Mouse (Mus musculus): ENCODE data around the gene Mif. TPM values are rescaled to one million over a fixed set of nuclear protein-coding genes. Genes with fewer than 3 reads are reported as not detected.
A peak's percentile ranks its signal among the peaks of the same experiment; 100 is the strongest.
"Not testable (repeated sequence)": the region's sequence is repeated elsewhere in the genome, so short reads cannot be mapped to it uniquely, and the experiment has no call there.

Gene Mif
- polyA plus RNA-seq, 1 experiment from 2014 or later = 1,501 TPM

DNA sequence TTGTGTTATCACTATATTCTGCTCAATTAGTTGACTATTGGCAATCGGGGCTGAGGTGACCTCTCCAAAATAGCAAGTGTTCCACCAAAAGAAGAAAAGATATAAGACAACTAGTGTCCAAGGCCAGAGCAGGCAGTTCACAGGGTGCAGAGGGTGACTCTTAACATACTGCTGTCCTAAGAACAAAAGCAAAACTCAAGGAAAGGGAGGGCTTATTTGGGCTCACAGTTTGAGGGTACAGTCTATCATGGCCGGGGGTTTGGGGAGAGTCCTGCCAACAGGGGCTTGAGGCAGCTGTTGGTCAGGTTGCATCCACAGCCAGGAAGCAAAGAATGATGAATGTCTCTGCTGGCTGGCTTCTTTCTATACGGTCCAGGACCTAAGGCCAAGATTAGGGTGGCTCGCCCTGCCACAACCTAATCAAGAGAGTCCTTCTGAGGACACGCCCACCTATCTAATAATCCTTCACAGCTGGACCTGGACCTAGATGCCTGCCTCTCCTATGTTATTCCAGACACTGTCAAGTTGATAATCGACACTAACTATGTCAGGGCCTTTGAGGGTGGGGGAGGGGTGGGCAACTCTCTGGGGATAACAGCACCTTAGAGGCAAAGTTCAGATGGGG is 14.6 kb downstream of the Mif start:
- no peaks in the 10 kb centered on the region for H3K36me3 ChIP-seq (ENCODE audit: insufficient read depth, low read length)
- 73% methylated on average over 6 of the region's 6 CpGs for WGBS

GRCm38 (mm10) chr10:75844800-75845199 is 15.2 kb downstream of the Mif start:
- Histone ChIP-seq H3K36me3 (ENCODE audit: insufficient read depth, low read length) (no peaks in the 10 kb centered on the region), H3K27me3 (ENCODE audit: insufficient read depth, low read length) (no peaks in the 10 kb centered on the region), H3K27ac (no peak overlapping the region), H3K4me2 (ENCODE audit: low read length) (no peak overlapping the region), H3K9ac (ENCODE audit: low read depth, low read length) (no peak overlapping the region), H3K4me1 (replicated peaks; ENCODE audit: insufficient read depth, low read length) (no peaks in the 10 kb centered on the region), H3K9me3 (replicated peaks; ENCODE audit: low read length) (no peaks in the 10 kb centered on the region), H3K4me3 (replicated peaks; ENCODE audit: low read depth, low read length) (no peak overlapping the region)
- ATAC-seq (replicated peaks; ENCODE audit: low FRiP score, low read depth) (no peak), DNase-seq (ENCODE audit: low spot score) (no peak)
- peak; percentile 31 for TF ChIP-seq CTCF (IDR thresholded peaks at IDR 0.05; ENCODE audit: low read depth)
- WGBS = 90% methylated on average over 1 of the region's 1 CpGs

More for the DNA sequence above, 14.6 kb downstream of the Mif start:
- Histone ChIP-seq H3K27ac (no peak overlapping the region), H3K4me1 (replicated peaks; ENCODE audit: insufficient read depth, low read length) (no peaks in the 10 kb centered on the region), H3K4me3 (replicated peaks; ENCODE audit: low read depth, low read length) (no peak overlapping the region), H3K9ac (ENCODE audit: low read depth, low read length) (no peak overlapping the region), H3K27me3 (ENCODE audit: insufficient read depth, low read length) (no peaks in the 10 kb centered on the region), H3K9me3 (replicated peaks; ENCODE audit: low read length) (no peaks in the 10 kb centered on the region), H3K4me2 (ENCODE audit: low read length) (no peak overlapping the region)
- DNase-seq (ENCODE audit: low spot score) = no peak
- no peak for TF ChIP-seq CTCF (IDR thresholded peaks at IDR 0.05; ENCODE audit: low read depth)
- ATAC-seq (replicated peaks; ENCODE audit: low FRiP score, low read depth) = no peak

DNA sequence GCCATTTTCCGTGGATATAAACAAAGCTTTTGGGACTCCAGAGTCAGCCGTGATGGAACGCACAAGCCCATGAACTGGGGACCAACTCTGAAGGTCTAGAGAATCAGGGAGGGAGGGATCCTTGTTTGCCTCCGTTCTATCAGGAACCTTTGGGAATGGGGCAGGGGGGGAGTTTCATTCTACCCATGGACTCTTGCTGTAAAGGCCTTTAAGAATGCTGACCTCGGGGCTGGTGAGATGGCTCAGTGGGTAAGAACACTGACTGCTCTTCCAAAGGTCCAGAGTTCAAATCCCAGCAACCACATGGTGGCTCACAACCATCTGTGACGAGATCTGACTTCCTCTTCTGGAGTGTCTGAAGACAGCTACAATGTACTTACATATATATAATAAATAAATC is 16.1 kb downstream of the Mif start:
- ATAC-seq (replicated peaks; ENCODE audit: low FRiP score, low read depth); DNase-seq (ENCODE audit: low spot score); H3K4me3 ChIP-seq (replicated peaks; ENCODE audit: low read depth, low read length); H3K9me3 ChIP-seq (replicated peaks; ENCODE audit: low read length); H3K36me3 ChIP-seq (ENCODE audit: insufficient read depth, low read length); H3K4me2 ChIP-seq (ENCODE audit: low read length); H3K27me3 ChIP-seq (ENCODE audit: insufficient read depth, low read length); H3K9ac ChIP-seq (ENCODE audit: low read depth, low read length); H3K27ac ChIP-seq; H3K4me1 ChIP-seq (replicated peaks; ENCODE audit: insufficient read depth, low read length): not testable (repeated sequence)
- 75% methylated on average over 6 of the region's 6 CpGs for WGBS

DNA sequence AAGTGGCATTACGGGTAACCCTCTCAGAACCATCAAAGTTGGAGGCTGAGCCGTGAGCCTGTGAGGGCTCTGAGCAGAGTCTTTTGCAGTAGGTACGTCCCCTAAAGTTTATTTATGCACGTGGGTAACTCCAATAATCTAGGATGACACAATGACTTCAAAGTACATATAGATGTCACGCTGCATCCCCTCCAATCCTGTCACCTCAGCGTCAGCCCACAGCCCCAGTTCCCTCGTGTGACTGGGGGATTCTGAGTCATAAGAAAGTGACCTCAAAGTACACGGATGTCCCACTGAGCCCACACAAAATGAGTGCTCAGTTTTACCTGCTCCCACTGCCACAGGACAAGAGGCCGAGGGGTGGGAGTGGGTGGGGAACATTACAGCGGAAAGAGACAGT is 20.9 kb downstream of the Mif start:
- DNase-seq (ENCODE audit: low spot score) = no peak
- Histone ChIP-seq H3K9me3 (replicated peaks; ENCODE audit: low read length) (no peaks in the 10 kb centered on the region), H3K4me1 (replicated peaks; ENCODE audit: insufficient read depth, low read length) (peaks cover 11% of the 10 kb centered on the region; the same call in 1 of the 2 replicates), H3K4me3 (replicated peaks; ENCODE audit: low read depth, low read length) (no peak overlapping the region), H3K27ac (no peak overlapping the region), H3K27me3 (ENCODE audit: insufficient read depth, low read length) (no peaks in the 10 kb centered on the region), H3K36me3 (ENCODE audit: insufficient read depth, low read length) (no peaks in the 10 kb centered on the region), H3K9ac (ENCODE audit: low read depth, low read length) (no peak overlapping the region), H3K4me2 (ENCODE audit: low read length) (no peak overlapping the region)
- WGBS = 85% methylated on average over 10 of the region's 10 CpGs
- no peak for TF ChIP-seq CTCF (IDR thresholded peaks at IDR 0.05; ENCODE audit: low read depth)
- ATAC-seq (replicated peaks; ENCODE audit: low FRiP score, low read depth) = no peak

DNA sequence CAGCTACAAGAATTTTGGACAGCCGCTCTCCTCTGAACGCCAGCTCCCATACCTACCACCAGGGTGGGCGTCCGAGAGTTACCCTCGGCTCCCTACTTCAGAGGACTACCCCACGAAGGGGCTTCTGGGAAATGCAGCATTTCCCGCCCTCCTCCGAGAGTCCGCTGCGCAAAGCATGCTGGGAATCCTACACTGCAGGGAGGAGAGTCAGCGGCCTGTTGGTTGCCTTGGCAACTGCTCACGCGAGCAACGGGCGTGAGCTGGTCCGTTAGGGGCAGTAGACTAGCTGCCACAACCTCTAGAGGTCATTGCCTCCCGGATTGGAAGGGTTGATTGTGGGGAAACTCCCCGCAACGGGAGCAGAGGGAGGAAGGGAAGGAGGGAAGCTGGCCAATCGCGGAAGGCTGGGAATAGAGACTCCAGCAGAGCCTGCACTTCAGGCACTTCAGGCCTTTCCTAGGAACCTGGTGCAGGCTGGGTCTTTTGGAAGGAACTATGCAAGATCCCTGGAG is 22.7 kb downstream of the Mif start, which contains the start of gene Gstt2:
TSS of gene Gstt2 (minus strand) at position 177 of the 512 bp plus-strand sequence.
- TF ChIP-seq CTCF (IDR thresholded peaks at IDR 0.05; ENCODE audit: low read depth) = peak; percentile 68
- H3K4me3 ChIP-seq (replicated peaks; ENCODE audit: low read depth, low read length) = peak within 1 kb of the TSS; percentile 21
- H3K27ac ChIP-seq = peak within 1 kb of the TSS; percentile 93
- ATAC-seq (replicated peaks; ENCODE audit: low FRiP score, low read depth) (peak; percentile 81), DNase-seq (ENCODE audit: low spot score) (peak; percentile 95)
- peaks cover 18% of the 10 kb centered on the region; the same call in 1 of the 2 replicates for H3K4me1 ChIP-seq (replicated peaks; ENCODE audit: insufficient read depth, low read length)
- H3K4me2 ChIP-seq (ENCODE audit: low read length) = peak within 1 kb of the TSS; percentile 81
- H3K9me3 ChIP-seq (replicated peaks; ENCODE audit: low read length) = no peaks in the 10 kb centered on the region
- H3K9ac ChIP-seq (ENCODE audit: low read depth, low read length) = peak within 1 kb of the TSS; percentile 19
- H3K27me3 ChIP-seq (ENCODE audit: insufficient read depth, low read length) = no peaks in the 10 kb centered on the region
- H3K36me3 ChIP-seq (ENCODE audit: insufficient read depth, low read length) = no peaks in the 10 kb centered on the region
- WGBS = under 1% methylated on average over 21 of the region's 21 CpGs

DNA sequence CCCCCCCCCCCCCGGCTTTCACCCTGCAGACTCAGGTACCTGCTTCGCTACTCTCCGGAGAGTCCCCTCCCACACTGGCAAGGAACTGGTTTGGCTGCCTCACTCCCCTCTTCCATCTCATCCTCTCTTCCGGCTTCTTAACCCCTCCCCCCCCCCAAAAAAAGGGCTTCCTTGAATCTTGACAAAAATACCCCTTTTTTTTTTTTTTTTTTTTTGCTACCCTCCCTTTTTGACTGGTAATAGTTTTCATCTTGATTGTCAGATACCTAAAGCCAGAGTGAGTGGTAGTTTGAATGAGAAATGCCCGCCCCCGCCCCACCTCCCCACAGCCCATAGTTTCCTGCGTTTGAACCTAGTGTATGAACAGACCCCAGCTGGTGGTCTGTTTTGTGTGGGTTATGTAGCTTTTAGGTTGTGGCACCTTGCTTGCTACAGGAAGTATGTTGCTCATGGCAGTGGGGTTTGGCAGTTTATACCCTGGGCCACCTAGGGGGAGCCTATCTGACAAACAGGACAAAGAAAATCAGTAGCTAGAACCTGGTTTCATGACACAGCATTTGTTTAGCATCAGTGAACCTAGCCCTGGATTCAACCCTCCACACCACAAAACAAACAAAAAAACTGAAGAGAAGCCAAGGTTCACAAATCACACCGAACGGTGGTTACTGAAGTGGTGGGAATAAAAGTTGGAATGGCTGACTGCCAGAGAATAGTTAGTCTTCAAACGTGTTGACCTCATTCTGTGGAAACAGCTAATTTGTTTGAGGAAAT is 24.1 kb downstream of the Mif start:
- H3K36me3 ChIP-seq (ENCODE audit: insufficient read depth, low read length) = no peaks in the 10 kb centered on the region
- H3K27ac ChIP-seq = peak overlapping the region; percentile 93
- DNase-seq (ENCODE audit: low spot score) (peak; percentile 74), ATAC-seq (replicated peaks; ENCODE audit: low FRiP score, low read depth) (peak; percentile 33)
- H3K9ac ChIP-seq (ENCODE audit: low read depth, low read length) = no peak overlapping the region
- H3K4me1 ChIP-seq (replicated peaks; ENCODE audit: insufficient read depth, low read length) = peaks cover 18% of the 10 kb centered on the region; the same call in 1 of the 2 replicates
- H3K9me3 ChIP-seq (replicated peaks; ENCODE audit: low read length) = no peaks in the 10 kb centered on the region
- peak; percentile 26; the same call in 1 of the 2 replicates for TF ChIP-seq CTCF (IDR thresholded peaks at IDR 0.05; ENCODE audit: low read depth)
- H3K27me3 ChIP-seq (ENCODE audit: insufficient read depth, low read length) = no peaks in the 10 kb centered on the region
- WGBS = 20% methylated on average over 6 of the region's 10 CpGs
- peak overlapping the region; percentile 81; the same call in 1 of the 2 replicates for H3K4me2 ChIP-seq (ENCODE audit: low read length)
- no peak overlapping the region for H3K4me3 ChIP-seq (replicated peaks; ENCODE audit: low read depth, low read length)
